Mouse (Mus musculus): ENCODE results near the gene Gm17455. TPM values are rescaled to one million over a fixed set of nuclear protein-coding genes. Genes with fewer than 3 reads are reported as not detected.
A peak's percentile ranks its signal among the peaks of the same experiment; 100 is the strongest.

Gene Gm17455
- total RNA-seq, 1 experiment from 2014 or later: 10.4 TPM

DNA sequence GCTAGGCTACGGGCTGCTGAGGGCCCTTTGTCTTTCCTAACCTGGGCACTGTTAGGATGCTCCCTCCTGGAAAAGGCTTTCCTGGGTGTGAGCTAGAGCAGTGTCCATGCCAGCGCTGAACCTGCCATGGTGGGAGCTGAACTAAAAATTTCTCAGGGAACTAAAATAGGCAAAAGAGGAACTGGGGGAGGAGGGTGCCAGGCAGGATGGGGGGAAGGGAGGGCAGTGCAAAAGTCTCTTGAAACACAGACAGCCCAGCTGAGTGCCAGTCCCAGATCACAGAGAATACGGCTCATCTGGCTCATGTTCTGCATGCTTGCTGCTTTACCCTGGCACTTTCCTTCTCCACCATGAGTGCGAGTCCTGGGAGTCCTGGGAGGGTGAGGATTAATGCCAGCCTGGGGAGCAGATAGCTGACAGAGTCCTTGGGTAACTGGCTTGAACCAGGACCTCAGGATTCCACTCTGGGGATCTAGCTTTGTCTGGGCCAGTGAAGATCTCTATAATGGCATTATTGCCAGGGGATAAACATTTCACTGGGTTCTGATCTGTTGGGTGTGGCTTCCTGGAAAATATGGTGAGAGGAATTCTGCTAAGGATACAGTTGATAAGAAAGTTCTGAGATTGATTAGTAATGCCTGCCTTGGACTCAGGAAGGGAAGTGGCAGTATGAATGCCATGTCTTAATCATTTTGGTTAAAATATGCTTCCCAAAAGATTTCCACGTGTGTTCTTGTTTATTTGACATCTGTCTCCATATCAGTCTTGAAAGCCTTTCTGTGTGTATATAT is 27.7 kb upstream of the Gm17455 start:
- ATAC-seq (ENCODE audit: extremely low read depth, insufficient number of reproducible peaks, low FRiP score, poor library complexity, severe bottlenecking): peak; percentile 23

DNA sequence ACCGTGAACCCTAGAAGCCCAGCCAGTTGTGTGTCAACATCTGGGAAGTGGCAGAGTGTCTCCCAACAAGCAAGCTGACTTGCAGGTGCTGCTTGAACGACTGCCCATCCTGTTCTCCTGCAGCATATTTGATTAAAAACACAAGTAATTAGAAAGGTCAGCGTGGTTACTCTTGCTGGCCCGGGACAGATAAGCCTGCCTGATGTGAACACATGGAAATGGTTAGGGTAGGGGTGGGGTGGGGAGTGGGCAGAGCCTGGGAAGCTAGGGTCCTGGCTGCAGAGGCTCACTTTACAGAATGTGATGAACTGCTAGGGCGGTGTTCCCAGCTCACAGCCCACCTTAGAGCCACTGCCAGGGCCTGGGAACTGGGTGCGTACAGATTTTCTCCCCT is 26.0 kb upstream of the Gm17455 start:
- no peak for ATAC-seq (ENCODE audit: extremely low read depth, insufficient number of reproducible peaks, low FRiP score, poor library complexity, severe bottlenecking)

DNA sequence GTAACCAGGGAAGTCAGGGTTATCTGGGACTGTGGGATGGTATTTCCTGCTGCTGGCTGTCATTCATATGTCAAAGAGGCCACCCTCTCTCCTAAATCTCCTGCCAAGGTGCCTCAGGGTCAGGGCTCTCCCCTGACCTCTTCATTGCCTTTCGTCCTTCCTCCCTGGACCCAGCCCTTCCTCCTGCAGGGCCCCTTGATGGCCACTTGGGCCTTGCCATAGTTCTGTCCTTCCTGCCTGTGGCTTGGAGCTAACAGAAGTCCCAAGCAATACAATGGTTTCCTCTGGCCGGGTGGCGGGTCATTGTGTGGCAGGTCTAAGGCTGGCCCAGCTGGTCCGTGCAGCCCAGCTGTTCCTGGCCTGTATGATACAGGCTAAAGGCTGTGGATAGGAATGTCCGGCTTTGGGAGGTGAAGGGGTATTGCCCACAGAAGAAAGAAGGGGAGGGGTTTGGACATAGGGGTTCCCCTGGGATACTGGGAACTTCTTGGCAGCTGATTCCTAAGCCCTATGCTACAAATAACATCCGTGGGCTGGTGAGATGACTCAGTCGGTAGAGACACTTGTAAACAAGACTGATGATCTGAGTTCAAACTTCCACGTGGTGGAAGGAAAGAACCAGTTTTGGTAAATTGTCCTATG is 25.5 kb upstream of the Gm17455 start:
- no peak for ATAC-seq (ENCODE audit: extremely low read depth, insufficient number of reproducible peaks, low FRiP score, poor library complexity, severe bottlenecking)

DNA sequence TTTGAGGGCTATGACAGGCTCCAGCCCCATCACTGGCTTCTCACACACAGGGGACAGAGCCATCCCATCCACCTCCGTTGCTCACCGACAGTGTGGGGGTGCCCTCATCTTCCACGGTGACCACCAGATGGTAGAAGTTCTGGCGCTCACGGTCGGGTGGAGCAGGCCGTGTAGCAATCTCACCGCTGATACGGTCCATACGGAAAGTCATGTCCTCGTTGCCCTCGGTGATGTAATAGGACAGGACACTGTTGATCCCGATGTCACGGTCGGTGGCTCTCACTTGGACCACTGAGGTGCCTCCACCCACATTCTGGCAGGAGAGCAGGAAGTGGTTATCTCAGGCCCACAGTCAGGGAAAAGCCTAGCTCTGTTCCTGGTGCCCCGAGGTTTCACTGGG is 22.8 kb upstream of the Gm17455 start:
- no peak for ATAC-seq (ENCODE audit: extremely low read depth, insufficient number of reproducible peaks, low FRiP score, poor library complexity, severe bottlenecking)

DNA sequence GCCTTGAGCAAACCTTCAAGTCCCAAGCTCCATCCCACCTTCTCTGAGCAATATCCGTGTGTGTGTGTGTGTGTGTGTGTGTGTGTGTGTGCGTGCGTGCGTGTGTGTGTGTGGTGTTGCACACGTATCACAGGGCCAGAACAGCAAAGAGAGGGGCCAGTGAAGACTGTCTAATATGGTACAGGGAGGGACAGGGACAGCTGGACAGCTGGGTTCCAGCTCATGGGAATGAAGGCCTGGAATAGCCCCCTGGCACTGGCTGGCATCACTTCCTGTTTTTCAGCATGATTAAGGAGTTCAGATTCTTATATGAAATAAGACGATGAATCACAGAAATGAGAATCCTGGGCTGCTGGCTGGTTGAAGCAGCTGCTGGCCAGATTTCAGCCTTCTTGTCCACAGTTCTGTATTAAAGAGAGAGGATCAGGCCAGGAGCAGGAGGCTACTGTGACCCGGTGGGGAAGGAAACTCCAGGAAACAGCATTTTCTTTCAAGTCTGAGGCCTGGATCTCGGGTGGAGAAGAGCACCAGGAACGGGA is 20.0 kb upstream of the Gm17455 start:
- no peak for ATAC-seq (ENCODE audit: extremely low read depth, insufficient number of reproducible peaks, low FRiP score, poor library complexity, severe bottlenecking)

DNA sequence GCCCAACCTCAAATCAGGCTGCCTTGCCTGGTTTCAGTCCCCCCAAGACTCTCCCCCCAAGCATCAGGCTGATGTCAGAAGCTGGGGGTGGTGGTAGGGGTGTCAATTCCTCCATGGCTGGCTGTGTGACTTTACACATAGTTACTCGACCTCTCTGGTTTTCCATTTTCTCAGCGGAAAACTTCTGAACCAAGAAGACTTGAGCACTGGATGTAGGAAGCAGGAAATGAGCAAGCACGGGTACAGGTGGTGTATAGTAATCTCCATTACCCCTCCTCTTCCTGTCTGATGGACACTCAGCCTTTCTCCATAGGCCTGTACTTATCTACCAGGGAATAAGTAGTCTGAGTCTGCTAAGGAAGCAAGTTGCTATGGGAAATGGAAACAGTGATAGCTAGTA is 19.3 kb upstream of the Gm17455 start:
- no peak for ATAC-seq (ENCODE audit: extremely low read depth, insufficient number of reproducible peaks, low FRiP score, poor library complexity, severe bottlenecking)

DNA sequence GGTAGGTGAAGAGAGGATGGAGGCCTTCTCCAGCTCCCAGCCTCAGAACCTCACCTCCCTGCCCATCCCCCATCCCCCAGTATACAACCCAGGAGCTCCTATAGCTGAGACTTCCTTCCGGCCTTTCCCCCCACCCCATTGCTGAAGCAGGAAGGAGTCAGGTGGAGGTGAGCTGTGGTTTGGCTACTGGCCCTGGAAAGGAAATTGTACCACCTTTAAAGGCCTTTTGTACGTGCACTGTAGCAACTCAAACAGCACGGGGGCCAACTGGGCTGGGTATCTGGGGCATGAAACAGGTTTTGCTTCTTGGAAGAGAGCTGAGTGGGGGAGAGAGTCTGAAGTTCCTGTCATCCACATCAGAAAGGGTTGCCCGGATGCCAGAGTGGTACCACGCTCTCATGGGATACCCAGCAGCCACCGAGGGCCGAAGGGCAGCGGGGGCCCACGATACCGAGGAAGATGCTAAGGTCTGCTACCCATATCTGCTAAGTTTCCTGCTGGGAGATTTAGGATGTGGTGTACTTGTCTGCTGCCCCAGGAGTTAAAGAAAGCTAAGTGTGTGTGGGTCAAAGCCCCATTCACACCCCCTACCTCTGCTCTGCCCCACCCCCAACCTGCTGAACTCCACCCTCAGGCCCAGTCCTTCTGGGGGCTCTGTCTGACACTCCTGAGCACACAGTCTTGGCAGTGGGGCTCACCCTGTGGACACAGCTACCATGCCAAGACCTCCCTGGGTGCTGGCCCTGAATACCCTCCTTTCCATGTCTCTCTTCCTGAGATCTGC is 18.2 kb upstream of the Gm17455 start:
- peak; percentile 17; the same call in 1 of the 2 replicates for ATAC-seq (ENCODE audit: extremely low read depth, insufficient number of reproducible peaks, low FRiP score, poor library complexity, severe bottlenecking)

DNA sequence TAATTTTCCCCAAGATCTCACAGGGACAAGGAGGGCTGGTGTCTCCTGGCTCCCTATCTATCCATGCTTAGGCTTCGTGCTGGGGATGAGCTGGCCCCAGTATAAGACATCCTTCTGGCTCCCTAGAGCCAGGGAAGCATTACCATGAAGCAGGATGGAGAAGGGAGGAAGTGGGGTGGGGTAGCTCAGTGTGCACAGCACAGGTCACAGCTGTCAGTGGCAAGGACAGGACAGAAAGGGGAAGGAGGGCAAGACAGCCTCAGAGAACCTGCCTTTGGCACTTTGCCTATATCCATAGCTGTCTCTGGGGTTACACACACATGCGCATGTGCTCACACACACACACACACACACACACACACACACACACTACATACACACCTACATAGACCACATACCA is 11.2 kb upstream of the Gm17455 start:
- peak; percentile 39 for ATAC-seq (ENCODE audit: extremely low read depth, insufficient number of reproducible peaks, low FRiP score, poor library complexity, severe bottlenecking)

DNA sequence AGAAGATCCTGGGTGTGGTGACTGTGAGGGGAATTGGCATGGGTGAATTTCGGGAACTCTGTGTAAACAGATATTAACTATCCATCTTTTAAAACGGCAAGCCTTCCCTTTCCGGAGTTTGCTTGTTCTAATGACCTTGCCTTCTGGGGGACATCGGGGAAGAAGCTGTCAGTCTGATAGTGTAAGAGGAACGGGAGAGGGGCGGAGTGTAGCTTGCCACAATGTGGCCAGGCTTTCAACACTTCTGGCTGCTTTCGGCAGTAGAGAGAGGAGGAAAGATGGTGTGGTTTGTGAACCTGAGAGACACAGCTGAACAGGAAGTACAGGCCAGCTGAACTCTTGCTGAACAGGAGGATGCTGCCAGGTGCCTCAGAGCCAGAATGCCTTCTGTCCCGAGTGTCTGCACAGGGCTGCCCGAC is 10.1 kb upstream of the Gm17455 start:
- peak; percentile 64 for ATAC-seq (ENCODE audit: extremely low read depth, insufficient number of reproducible peaks, low FRiP score, poor library complexity, severe bottlenecking)

DNA sequence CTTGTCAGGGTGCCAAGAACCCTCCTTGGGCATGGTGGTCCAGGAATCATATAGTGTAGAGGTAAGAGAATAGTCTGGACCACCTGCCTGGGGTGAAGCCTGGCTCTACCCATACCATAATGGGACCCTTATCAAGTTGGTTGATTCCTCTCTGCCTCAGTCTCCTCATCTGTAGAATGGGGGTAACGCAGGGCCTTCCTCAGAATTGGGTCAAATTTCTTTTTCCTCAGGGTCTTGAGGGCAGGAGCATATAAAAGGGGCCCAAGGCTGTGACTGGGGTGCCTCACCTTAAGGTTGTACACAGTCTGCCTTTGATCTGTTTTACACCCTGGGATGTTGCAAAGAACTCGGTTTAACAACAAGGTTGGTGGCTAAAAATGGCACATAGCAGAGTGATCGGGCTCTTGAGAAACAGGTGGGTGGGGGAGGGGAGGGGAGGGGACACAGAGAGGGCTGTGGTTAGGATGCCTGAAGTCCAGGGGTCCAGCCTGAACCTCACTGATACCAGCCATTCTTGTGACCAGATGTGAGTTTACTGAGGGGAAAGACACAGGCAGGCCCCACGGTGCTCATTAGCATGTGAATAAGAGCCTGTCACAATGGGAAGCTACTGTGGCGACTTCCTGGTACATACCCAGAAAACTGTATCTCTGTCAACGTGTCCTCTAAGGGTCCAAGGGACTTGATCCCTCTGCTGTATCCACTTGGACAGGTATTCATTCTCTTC is 9.2 kb upstream of the Gm17455 start:
- no peak for ATAC-seq (ENCODE audit: extremely low read depth, insufficient number of reproducible peaks, low FRiP score, poor library complexity, severe bottlenecking)

DNA sequence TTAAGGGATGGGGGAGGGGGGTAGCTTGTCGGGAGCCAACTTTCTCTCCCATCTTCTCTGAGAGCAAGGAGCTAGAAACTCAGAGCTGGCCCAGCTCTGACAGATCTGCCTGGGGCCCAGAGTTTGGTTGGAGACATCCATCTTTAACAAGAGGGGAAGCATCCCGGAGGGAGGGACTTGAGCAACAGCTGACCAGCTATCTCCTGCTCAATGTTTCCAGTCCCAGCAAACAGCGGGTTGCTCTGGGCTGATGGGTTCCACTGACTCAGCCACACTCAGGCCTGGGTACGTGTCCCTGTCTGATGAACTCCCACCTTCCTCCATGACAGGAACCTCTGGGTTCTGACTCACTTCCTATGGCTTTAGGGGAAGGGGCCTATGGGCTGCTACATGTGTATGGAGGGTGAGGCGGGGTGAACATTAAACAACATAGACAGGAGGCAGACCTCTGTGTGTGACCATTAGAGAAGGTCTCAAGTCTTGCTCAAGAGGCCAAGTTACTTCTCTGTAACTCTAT is 8.6 kb upstream of the Gm17455 start:
- ATAC-seq (ENCODE audit: extremely low read depth, insufficient number of reproducible peaks, low FRiP score, poor library complexity, severe bottlenecking): peak; percentile 46

DNA sequence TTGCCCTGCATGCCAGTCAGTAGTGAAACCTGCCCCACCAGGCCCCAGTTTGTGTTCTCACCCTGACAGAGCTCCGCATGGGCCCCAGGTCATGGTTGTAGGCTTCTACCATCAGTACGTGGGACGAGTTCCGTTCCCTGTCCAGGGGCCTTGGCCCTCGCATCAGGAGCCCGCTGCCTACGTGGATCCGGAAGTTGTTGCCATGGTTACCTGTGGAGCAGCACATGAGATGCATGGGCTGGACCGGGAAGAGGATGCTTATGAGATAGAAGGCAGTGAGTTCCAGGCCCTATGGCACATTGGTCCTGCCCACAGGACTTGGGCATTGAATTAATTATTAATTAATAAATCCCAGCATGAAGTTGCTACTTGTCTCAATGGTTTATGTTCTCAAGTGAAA is 7.9 kb upstream of the Gm17455 start:
- no peak for ATAC-seq (ENCODE audit: extremely low read depth, insufficient number of reproducible peaks, low FRiP score, poor library complexity, severe bottlenecking)

DNA sequence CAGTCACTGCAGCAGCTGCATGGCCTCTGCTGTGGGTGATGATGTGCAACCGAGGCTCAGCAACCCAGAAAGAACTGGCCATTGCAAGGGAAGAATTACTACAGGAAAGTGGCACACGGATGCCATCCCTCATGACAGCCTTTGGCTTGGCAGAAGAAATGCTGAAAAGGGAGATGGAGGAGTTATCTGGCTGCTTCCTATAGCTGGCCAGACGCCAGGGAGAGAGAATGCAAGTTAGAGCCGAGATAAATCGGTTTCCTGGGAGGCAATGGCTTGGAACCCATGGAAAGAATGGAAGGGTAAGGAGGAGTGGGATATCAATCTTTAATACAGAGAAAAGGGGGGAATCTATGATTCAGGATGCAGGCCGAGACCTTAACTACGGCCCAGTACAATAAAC is 4.6 kb upstream of the Gm17455 start:
- ATAC-seq (ENCODE audit: extremely low read depth, insufficient number of reproducible peaks, low FRiP score, poor library complexity, severe bottlenecking): no peak

DNA sequence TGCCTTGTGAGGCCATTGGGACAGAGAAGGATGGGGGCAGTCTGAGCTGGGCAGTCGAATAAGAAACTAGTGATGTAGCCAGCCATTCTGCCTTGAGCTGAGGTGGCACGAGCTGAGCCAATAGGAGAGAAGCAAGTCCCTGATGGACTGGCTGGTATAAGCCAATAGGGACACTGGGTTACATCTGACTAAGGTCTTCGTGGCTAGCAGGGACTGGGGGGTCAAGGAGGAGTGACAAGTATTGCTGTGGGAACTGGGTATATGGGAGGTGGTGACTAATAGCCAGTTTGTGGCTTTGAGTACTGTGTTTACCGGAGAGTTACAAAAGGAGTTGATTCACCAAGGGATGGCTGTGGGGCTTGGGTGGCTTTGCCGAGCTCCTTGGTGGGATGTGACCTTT is 3.9 kb upstream of the Gm17455 start:
- 0 out of 2 replicates have a peak, but pooled peaks have one; percentile 14 for ATAC-seq (ENCODE audit: extremely low read depth, insufficient number of reproducible peaks, low FRiP score, poor library complexity, severe bottlenecking)

DNA sequence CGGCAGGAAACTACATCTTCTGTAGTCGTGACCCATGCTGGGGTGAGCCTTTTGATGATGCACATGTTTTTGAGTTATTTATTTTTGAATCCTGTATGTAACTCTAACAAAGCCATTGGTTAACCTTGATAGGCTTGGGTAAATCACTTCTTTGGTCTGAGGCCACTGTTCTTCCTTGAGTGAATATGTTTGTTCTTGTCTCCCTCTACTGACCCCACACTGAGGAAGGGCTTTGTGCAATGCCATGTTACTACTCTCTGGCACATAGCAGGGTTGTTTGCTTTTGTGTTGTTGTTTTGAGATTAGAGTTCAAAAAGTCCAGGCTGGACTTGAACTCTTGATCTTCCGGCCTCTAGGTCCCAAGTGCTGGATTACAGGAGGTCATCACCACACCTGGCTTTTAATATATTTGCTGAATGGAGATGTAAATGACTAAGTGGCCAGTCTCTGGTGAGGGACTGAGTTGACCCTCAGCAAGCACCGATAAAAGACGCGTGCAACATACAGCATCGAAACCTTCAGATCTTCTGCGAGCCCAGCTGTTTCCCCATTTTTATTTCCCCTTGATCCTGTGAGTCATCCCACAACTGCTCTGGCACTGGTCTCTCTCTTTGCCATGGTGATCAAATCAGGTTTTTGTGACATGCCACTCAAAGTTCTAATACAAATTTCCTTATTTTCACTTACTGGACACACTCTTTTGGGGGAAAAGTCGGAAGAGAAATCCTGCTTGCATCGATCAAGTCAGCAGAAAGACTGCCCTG is 1.3 kb upstream of the Gm17455 start:
- ATAC-seq (ENCODE audit: extremely low read depth, insufficient number of reproducible peaks, low FRiP score, poor library complexity, severe bottlenecking): no peak

DNA sequence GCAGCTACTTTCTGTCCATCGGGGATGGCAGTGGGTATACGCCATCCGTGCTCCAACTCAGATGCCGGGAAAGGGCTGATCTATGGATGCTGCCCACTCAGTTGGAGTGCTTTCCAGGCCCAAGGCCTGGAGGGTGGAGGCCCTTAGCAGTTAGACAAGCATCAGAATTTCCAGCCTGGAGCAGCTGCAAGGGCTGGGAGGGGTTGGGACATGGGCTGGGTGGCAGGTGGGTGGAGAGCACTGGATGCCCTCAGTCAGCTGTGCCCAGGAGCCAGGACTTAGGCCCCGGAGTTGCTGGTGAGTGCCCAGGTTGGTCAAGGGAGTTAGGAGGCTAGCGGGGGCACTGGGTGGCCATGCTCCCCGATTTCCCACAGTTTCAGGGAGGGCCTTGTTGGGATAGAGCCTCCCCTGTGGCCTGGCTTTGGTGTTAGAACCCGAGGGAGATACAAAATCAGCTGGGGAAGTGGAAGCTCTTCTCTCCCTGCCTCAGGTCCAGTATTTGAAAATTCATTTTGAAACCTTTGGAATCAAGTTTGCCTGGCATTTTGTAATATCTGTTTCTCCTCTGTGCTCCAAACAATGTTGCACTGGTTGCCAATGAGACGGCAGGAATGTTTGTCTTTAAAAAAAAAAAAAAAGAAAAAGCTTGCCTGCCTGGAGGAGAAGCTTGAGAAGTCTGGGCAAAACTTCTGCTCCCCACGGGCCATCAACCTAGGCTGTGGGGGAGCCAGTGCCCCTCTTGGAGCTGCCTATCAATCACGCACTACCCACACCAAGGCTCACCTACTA is 1.2 kb downstream of the Gm17455 start:
- ATAC-seq (ENCODE audit: extremely low read depth, insufficient number of reproducible peaks, low FRiP score, poor library complexity, severe bottlenecking): no peak

DNA sequence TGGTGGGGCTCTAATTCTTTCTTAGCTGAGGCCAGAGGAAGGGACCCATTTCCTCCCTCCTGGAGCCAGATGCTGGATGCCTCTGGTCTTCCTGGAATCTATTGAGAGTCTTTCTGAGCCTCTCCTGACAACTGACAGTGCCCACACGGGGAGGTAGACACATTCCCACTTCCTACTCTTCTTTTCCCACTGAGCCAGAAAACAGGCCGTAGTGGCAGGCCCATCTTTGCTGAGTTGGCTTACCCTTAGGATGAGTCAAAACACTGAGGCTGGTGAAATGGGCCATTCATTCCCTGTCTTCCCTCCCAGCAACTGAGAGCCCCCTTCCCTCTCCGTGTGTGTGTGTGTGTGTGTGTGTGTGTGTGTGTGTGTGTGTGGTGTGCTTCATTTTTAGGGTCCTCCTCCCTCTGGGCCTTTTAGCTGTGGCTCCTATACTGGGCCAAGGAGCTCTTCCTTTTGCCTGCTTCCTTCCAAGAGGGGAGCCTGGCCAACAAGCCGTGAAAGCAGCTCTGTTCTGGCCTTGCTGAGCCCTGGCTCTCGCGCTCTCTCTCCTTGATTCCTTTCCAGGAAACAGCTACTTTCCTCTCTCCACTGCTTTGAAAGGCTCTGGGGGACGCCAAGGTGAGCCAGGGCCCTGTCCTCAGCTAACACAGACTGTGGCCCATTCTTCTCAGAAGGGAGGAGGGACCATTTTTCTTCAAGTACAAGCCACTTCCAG is 6.1 kb downstream of the Gm17455 start:
- ATAC-seq (ENCODE audit: extremely low read depth, insufficient number of reproducible peaks, low FRiP score, poor library complexity, severe bottlenecking): no peak
